Mouse (Mus musculus) hindbrain, embryonic 16.5 days (tissue): ENCODE measurements around the gene Gm45713. TPM values are rescaled to one million over a fixed set of nuclear protein-coding genes. Genes with fewer than 3 reads are reported as not detected.

Experiments
- ATAC-seq: fragments of 200-750 bp; cut with Nextera tagmentation; 2 replicates; pipeline ENCODE4 v1.8.0; 2017; ENCODE audit warnings: moderate TSS enrichment, moderate library complexity
- H3K27ac ChIP-seq: fragments of 300-500 bp; sonication (generic); 2 replicates; pipeline ENCODE4 v1.5.1; 2014; ENCODE audit warnings: low read depth, mild to moderate bottlenecking, control low read depth, low read length, moderate library complexity
- H3K27me3 ChIP-seq: fragments of 300-500 bp; sonication (generic); replicated peaks from 2 replicates; pipeline ENCODE4 v1.6.1; 2014; ENCODE audit warnings: low read length; ENCODE audit not compliant: control insufficient read depth, insufficient read depth
- H3K36me3 ChIP-seq: fragments of 300-500 bp; sonication (generic); 2 replicates; pipeline ENCODE4 v1.6.1; 2014; ENCODE audit warnings: mild to moderate bottlenecking, low read length, moderate library complexity, mixed read lengths; ENCODE audit not compliant: control insufficient read depth, insufficient read depth
- H3K4me1 ChIP-seq: fragments of 300-500 bp; sonication (generic); 2 replicates; pipeline ENCODE4 v1.6.1; 2014; ENCODE audit warnings: low read depth, low read length; ENCODE audit not compliant: control insufficient read depth, insufficient read depth
- H3K4me2 ChIP-seq: fragments of 300-500 bp; sonication (generic); 2 replicates; pipeline ENCODE4 v1.6.1; 2014; ENCODE audit warnings: mild to moderate bottlenecking, low read length, control low read depth, moderate library complexity
- H3K4me3 ChIP-seq: fragments of 300-500 bp; sonication (generic); 2 replicates; pipeline ENCODE4 v1.5.1; 2014; ENCODE audit warnings: mild to moderate bottlenecking, low read length, control low read depth, moderate library complexity
- H3K9ac ChIP-seq: fragments of 300-500 bp; sonication (generic); 2 replicates; pipeline ENCODE4 v1.6.1; 2014; ENCODE audit warnings: low read depth, mild to moderate bottlenecking, control low read depth, low read length, moderate library complexity
- H3K9me3 ChIP-seq: fragments of 300-500 bp; sonication (generic); 2 replicates; pipeline ENCODE4 v1.6.1; 2014; ENCODE audit warnings: mild to moderate bottlenecking, low read length, moderate library complexity; ENCODE audit not compliant: control insufficient read depth
- WGBS: fragments of 180-500 bp; shearing (Covaris S2); extraction: QIAGEN DNeasy Blood & Tissue Kit; methylation state at CpG from one replicate; pipeline ENCODE4 v1.1.7; 2014; 5-methylcytosine and 5-hydroxymethylcytosine counted together
- polyA plus RNA-seq: library from polyadenylated mRNA; unstranded; fragments of >200 nt; fragmentation: Nextera tagmentation; extraction: Ambion mirVana; gene quantifications from 2 replicates; pipeline ENCODE4 v1.2.1, GENCODE M21; 2015

Gene Gm45713
- polyA plus RNA-seq, 1 experiment from 2014 or later: 0.16 TPM

GRCm38 (mm10) chr7:45165701-45166100, 29.7 kb upstream of the Gm45713 start:
- WGBS: 38% methylated on average over 11 of the region's 11 CpGs
- no peak overlapping the region for H3K4me3 ChIP-seq
- ATAC-seq: no peak
- H3K4me1 ChIP-seq: peaks cover 24% of the 10 kb centered on the region
- H3K36me3 ChIP-seq: no peaks in the 10 kb centered on the region
- no peak overlapping the region for H3K9ac ChIP-seq
- H3K9me3 ChIP-seq: no peaks in the 10 kb centered on the region
- H3K27me3 ChIP-seq: peaks cover 71% of the 10 kb centered on the region
- H3K4me2 ChIP-seq: no peak overlapping the region
- H3K27ac ChIP-seq: no peak overlapping the region

GRCm38 (mm10) chr7:45164833-45165232, 28.8 kb upstream of the Gm45713 start:
- 66% methylated on average over 5 of the region's 5 CpGs for WGBS
- Histone ChIP-seq H3K9me3 (no peaks in the 10 kb centered on the region), H3K9ac (no peak overlapping the region), H3K4me2 (no peak overlapping the region), H3K27me3 (peaks cover 64% of the 10 kb centered on the region), H3K36me3 (peaks cover 4% of the 10 kb centered on the region; the same call in 1 of the 2 replicates), H3K27ac (no peak overlapping the region), H3K4me1 (peaks cover 24% of the 10 kb centered on the region), H3K4me3 (no peak overlapping the region)
- ATAC-seq: no peak

- Histone ChIP-seq H3K4me2 (peak within 1 kb of the TSS; percentile 62), H3K4me3 (peak within 1 kb of the TSS; percentile 45), H3K27ac (no peak within 1 kb of the TSS), H3K4me1 (peaks cover 24% of the 10 kb centered on the region), H3K36me3 (peaks cover 4% of the 10 kb centered on the region; the same call in 1 of the 2 replicates), H3K9me3 (no peaks in the 10 kb centered on the region), H3K27me3 (peaks cover 56% of the 10 kb centered on the region), H3K9ac (peak within 1 kb of the TSS; percentile 61)
- WGBS: 1% methylated on average over 29 of the region's 41 CpGs
- ATAC-seq: no peak
Observed at GRCm38 (mm10) chr7:45163735-45164490, 27.9 kb upstream of the Gm45713 start, which contains the start of gene Slc17a7. Gene Slc17a7 (plus strand): TSS chr7:45163949.

GRCm38 (mm10) chr7:45162996-45163615, 27.1 kb upstream of the Gm45713 start:
- Histone ChIP-seq H3K9me3 (no peaks in the 10 kb centered on the region), H3K4me1 (peaks cover 18% of the 10 kb centered on the region), H3K9ac (no peak overlapping the region), H3K27me3 (peaks cover 48% of the 10 kb centered on the region), H3K4me2 (no peak overlapping the region; the same call in 1 of the 2 replicates), H3K36me3 (peaks cover 4% of the 10 kb centered on the region; the same call in 1 of the 2 replicates), H3K4me3 (no peak overlapping the region), H3K27ac (no peak overlapping the region)
- no peak for ATAC-seq
- WGBS: 75% methylated on average over 9 of the region's 9 CpGs

GRCm38 (mm10) chr7:45162551-45162950, 26.5 kb upstream of the Gm45713 start:
- H3K4me1 ChIP-seq: peaks cover 13% of the 10 kb centered on the region
- peaks cover 46% of the 10 kb centered on the region for H3K27me3 ChIP-seq
- ATAC-seq: no peak; the same call in 1 of the 2 replicates
- peak overlapping the region; percentile 47 for H3K9ac ChIP-seq
- 23% methylated on average over 6 of the region's 6 CpGs for WGBS
- no peaks in the 10 kb centered on the region for H3K9me3 ChIP-seq
- H3K4me2 ChIP-seq: peak overlapping the region; percentile 79
- peaks cover 8% of the 10 kb centered on the region; the same call in 1 of the 2 replicates for H3K36me3 ChIP-seq
- peak overlapping the region; percentile 61; the same call in 1 of the 2 replicates for H3K27ac ChIP-seq
- peak overlapping the region; percentile 45 for H3K4me3 ChIP-seq

GRCm38 (mm10) chr7:45161612-45162473, 25.8 kb upstream of the Gm45713 start:
- peak overlapping the region; percentile 79 for H3K4me2 ChIP-seq
- H3K9me3 ChIP-seq: no peaks in the 10 kb centered on the region
- ATAC-seq: peak; percentile 95
- H3K9ac ChIP-seq: peak overlapping the region; percentile 47
- WGBS: 5% methylated on average over 35 of the region's 35 CpGs
- H3K27me3 ChIP-seq: peaks cover 42% of the 10 kb centered on the region
- H3K36me3 ChIP-seq: peaks cover 9% of the 10 kb centered on the region; the same call in 1 of the 2 replicates
- peaks cover 13% of the 10 kb centered on the region for H3K4me1 ChIP-seq
- H3K4me3 ChIP-seq: peak overlapping the region; percentile 45
- H3K27ac ChIP-seq: peak overlapping the region; percentile 61; the same call in 1 of the 2 replicates

GRCm38 (mm10) chr7:45160866-45161265, 24.8 kb upstream of the Gm45713 start:
- peaks cover 32% of the 10 kb centered on the region for H3K27me3 ChIP-seq
- H3K4me3 ChIP-seq: no peak overlapping the region
- H3K4me2 ChIP-seq: no peak overlapping the region
- peaks cover 9% of the 10 kb centered on the region; the same call in 1 of the 2 replicates for H3K36me3 ChIP-seq
- WGBS: 91% methylated on average over 3 of the region's 3 CpGs
- peaks cover 13% of the 10 kb centered on the region for H3K4me1 ChIP-seq
- H3K9me3 ChIP-seq: no peaks in the 10 kb centered on the region
- no peak overlapping the region for H3K27ac ChIP-seq
- H3K9ac ChIP-seq: no peak overlapping the region
- ATAC-seq: no peak

GRCm38 (mm10) chr7:45160316-45160800, 24.3 kb upstream of the Gm45713 start:
- 92% methylated on average over 6 of the region's 6 CpGs for WGBS
- peaks cover 27% of the 10 kb centered on the region for H3K27me3 ChIP-seq
- H3K4me3 ChIP-seq: no peak overlapping the region
- no peak overlapping the region for H3K4me2 ChIP-seq
- H3K27ac ChIP-seq: no peak overlapping the region
- H3K9ac ChIP-seq: no peak overlapping the region
- peaks cover 13% of the 10 kb centered on the region for H3K4me1 ChIP-seq
- H3K9me3 ChIP-seq: no peaks in the 10 kb centered on the region
- peaks cover 9% of the 10 kb centered on the region; the same call in 1 of the 2 replicates for H3K36me3 ChIP-seq
- ATAC-seq: no peak
